Mouse (Mus musculus): ENCODE results near the gene Baiap2.

- TF ChIP-seq CTCF (IDR thresholded peaks at IDR 0.05) (no peak), EP300 (IDR thresholded peaks at IDR 0.05; ENCODE audit: insufficient read depth, low read depth, low read length) (no peak), POLR2A (IDR thresholded peaks at IDR 0.05; ENCODE audit: insufficient read depth, low read depth, low read length) (no peak)
Measured at GRCm38 (mm10) chr11:119952429-119953224, 10.1 kb downstream of the Baiap2 start.

Data from heart, adult 2 months (tissue).